Mouse (Mus musculus) liver, postnatal 0 days (tissue): ENCODE measurements around the gene Tekt5. TPM values are rescaled to one million over a fixed set of nuclear protein-coding genes. Genes with fewer than 3 reads are reported as not detected.

ENCODE experiments used
- ATAC-seq: fragments of 200-750 bp; cut with Nextera tagmentation; 2 replicates; pipeline ENCODE4 v1.8.0; 2017; ENCODE audit warnings: mild to moderate bottlenecking, moderate library complexity
- DNase-seq: peaks from one replicate; pipeline ENCODE4 v3.0.0-alpha.2; 2016
- H3K27ac ChIP-seq: fragments of 300-500 bp; sonication (generic); 2 replicates; pipeline ENCODE4 v1.5.1; 2014; ENCODE audit warnings: antibody characterized with exemption, moderate library complexity, mild to moderate bottlenecking, low read depth
- H3K27me3 ChIP-seq: fragments of 300-500 bp; sonication (generic); 2 replicates; pipeline ENCODE4 v1.6.1; 2014; ENCODE audit warnings: low read length, control low read depth, mixed read lengths; ENCODE audit not compliant: insufficient read depth
- H3K36me3 ChIP-seq: fragments of 300-500 bp; sonication (generic); replicated peaks from 2 replicates; pipeline ENCODE4 v1.6.1; 2014; ENCODE audit warnings: mild to moderate bottlenecking, control low read depth, low read length, moderate library complexity, mixed read lengths; ENCODE audit not compliant: insufficient read depth
- H3K4me1 ChIP-seq: fragments of 300-500 bp; sonication (generic); 2 replicates; pipeline ENCODE4 v1.6.1; 2014; ENCODE audit warnings: antibody characterized with exemption, mild to moderate bottlenecking, control low read depth; ENCODE audit not compliant: insufficient read depth
- H3K4me2 ChIP-seq: fragments of 300-500 bp; sonication (generic); 2 replicates; pipeline ENCODE4 v1.6.1; 2014; ENCODE audit warnings: low read depth, mild to moderate bottlenecking, low read length, moderate library complexity, mixed read lengths
- H3K4me3 ChIP-seq: fragments of 300-500 bp; sonication (generic); 2 replicates; pipeline ENCODE4 v1.5.1; 2014; ENCODE audit warnings: low read depth, low read length
- H3K9ac ChIP-seq: fragments of 300-500 bp; sonication (generic); replicated peaks from 2 replicates; pipeline ENCODE4 v1.6.1; 2014; ENCODE audit warnings: mild to moderate bottlenecking, moderate library complexity
- H3K9me3 ChIP-seq: fragments of 300-500 bp; sonication (generic); 2 replicates; pipeline ENCODE4 v1.6.1; 2016; ENCODE audit warnings: mild to moderate bottlenecking, control low read depth, low read length, mixed read lengths
- CTCF ChIP-seq: sonication (generic); IDR thresholded peaks from 2 replicates; pipeline ENCODE4 v1.5.1; 2016; ENCODE audit warnings: antibody characterized with exemption, low read depth
- EP300 ChIP-seq: IDR thresholded peaks from 2 replicates; pipeline ENCODE4 v1.6.1; 2016; ENCODE audit warnings: antibody characterized with exemption, low read depth, mild to moderate bottlenecking
- WGBS: fragments of 180-500 bp; shearing (Covaris S2); extraction: QIAGEN DNeasy Blood & Tissue Kit; methylation state at CpG from one replicate; pipeline ENCODE4 v1.1.7; 2014; ENCODE audit not compliant: insufficient replicate concordance; 5-methylcytosine and 5-hydroxymethylcytosine counted together
- polyA plus RNA-seq: library from polyadenylated mRNA; unstranded; fragments of >200 nt; fragmentation: Nextera tagmentation; extraction: Ambion mirVana; gene quantifications from 2 replicates; pipeline ENCODE4 v1.2.1, GENCODE M21; 2015

Tekt5 gene
- polyA plus RNA-seq, 1 experiment from 2014 or later = not detected

- H3K9me3 ChIP-seq = no peaks in the 10 kb centered on the region
- no peaks in the 10 kb centered on the region for H3K36me3 ChIP-seq
- no peaks in the 10 kb centered on the region for H3K27me3 ChIP-seq
- no peak overlapping the region for H3K4me2 ChIP-seq
- no peak overlapping the region for H3K9ac ChIP-seq
- ATAC-seq (no peak), DNase-seq (no peak)
- H3K4me1 ChIP-seq = peaks cover 15% of the 10 kb centered on the region
- H3K4me3 ChIP-seq = no peak overlapping the region
- no peak for TF ChIP-seq CTCF
- no peak for TF ChIP-seq EP300
- no peak overlapping the region for H3K27ac ChIP-seq
- 78% methylated on average over 12 of the region's 12 CpGs for WGBS
Observed at GRCm38 (mm10) chr16:10385261-10385660, 10.0 kb downstream of the Tekt5 start.

- Histone ChIP-seq H3K27ac (peak overlapping the region; percentile 62; the same call in 1 of the 2 replicates), H3K9ac (no peak overlapping the region), H3K4me2 (peak overlapping the region; percentile 70), H3K9me3 (no peaks in the 10 kb centered on the region), H3K36me3 (no peaks in the 10 kb centered on the region), H3K4me1 (peaks cover 15% of the 10 kb centered on the region), H3K27me3 (no peaks in the 10 kb centered on the region), H3K4me3 (peak overlapping the region; percentile 22)
- DNase-seq (no peak), ATAC-seq (peak; percentile 72)
- no peak for TF ChIP-seq EP300
- no peak for TF ChIP-seq CTCF
- 56% methylated on average over 3 of the region's 3 CpGs for WGBS
Observed at GRCm38 (mm10) chr16:10384544-10384943, 10.7 kb downstream of the Tekt5 start.

DNA sequence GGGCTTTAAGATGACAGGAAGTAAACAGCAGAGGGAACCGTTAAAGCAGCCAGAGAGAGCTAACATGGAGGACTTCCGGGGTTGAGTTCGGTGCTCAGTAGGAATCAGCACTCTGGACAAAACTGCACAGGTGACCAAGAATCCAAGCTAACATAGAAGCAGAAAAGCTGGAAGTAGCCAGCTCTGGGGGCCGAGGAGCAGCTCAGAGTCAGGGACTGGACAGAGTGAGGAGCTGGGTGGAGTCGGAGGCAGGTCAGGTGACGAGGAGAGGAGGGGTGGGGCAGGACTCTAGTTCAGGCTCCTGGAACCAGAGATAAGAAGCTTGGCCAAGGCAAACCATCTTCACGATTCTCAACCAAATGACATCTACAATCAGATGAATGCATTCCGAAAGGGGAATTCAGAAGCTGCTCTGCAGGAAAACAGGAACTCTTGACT is 11.2 kb downstream of the Tekt5 start:
- Histone ChIP-seq H3K4me3 (peak overlapping the region; percentile 22), H3K4me1 (peaks cover 15% of the 10 kb centered on the region), H3K27me3 (no peaks in the 10 kb centered on the region), H3K36me3 (no peaks in the 10 kb centered on the region), H3K27ac (peak overlapping the region; percentile 62), H3K9me3 (no peaks in the 10 kb centered on the region), H3K4me2 (peak overlapping the region; percentile 70), H3K9ac (peak overlapping the region; percentile 52; the same call in 1 of the 2 replicates)
- TF ChIP-seq EP300 (peak; percentile 35; the same call in 1 of the 2 replicates), CTCF (no peak)
- 14% methylated on average over 8 of the region's 8 CpGs for WGBS
- ATAC-seq = peak; percentile 99
- peak; percentile 76 for DNase-seq

DNA sequence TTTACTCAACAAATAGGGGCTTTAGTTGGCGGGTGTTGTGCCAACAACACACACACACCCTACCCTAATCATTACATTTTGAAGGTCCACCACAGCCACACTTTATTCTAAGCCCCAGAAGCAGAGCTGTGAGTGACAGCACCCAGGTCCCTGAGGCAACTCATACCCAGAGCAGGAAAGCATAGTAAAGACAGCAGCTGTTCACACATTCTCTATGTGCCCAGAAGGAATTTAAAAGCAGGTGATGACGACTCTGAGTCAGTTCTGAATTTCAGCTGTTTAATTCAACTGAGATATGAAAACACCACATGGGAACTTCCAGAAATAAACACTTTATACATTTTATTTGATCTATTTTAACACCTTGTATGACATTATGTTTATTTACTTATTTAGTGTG is 15.8 kb downstream of the Tekt5 start:
- 60% methylated on average over 2 of the region's 2 CpGs for WGBS

DNA sequence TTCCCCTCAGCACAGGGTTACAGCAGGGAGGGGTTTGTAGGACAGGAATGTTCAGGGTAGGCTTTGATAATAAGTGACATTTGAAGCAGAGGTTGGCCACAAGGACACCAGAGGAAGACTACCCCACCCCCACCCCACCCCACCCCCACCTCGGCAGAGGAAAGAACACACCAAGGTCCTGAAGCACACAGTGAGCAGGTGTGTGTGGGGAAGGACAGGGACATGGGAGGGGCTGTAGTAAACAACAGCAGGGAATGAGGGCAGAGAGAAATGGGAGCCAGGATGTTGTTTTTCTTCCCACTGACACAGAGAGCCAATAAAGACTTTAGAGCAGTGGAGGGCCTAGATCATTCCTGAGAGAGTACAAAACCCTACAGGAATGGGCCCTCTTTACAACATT is 18.0 kb downstream of the Tekt5 start:
- WGBS = 31% methylated on average over 1 of the region's 1 CpGs
- H3K4me3 ChIP-seq = no peak overlapping the region
- H3K27me3 ChIP-seq = 0 out of 2 replicates have a peak, but pooled peaks cover 4% of the 10 kb centered on the region
- H3K9ac ChIP-seq = no peak overlapping the region
- no peak for TF ChIP-seq CTCF
- TF ChIP-seq EP300 = no peak
- no peak for DNase-seq
- H3K4me2 ChIP-seq = no peak overlapping the region
- no peak overlapping the region for H3K27ac ChIP-seq
- no peaks in the 10 kb centered on the region for H3K36me3 ChIP-seq
- H3K9me3 ChIP-seq = no peaks in the 10 kb centered on the region
- H3K4me1 ChIP-seq = no peaks in the 10 kb centered on the region
- no peak for ATAC-seq

More for the DNA sequence above, 15.8 kb downstream of the Tekt5 start:
- H3K36me3 ChIP-seq = no peaks in the 10 kb centered on the region
- H3K4me3 ChIP-seq = no peak overlapping the region
- H3K9ac ChIP-seq = no peak overlapping the region
- no peak overlapping the region for H3K4me2 ChIP-seq
- DNase-seq = no peak
- H3K27ac ChIP-seq = no peak overlapping the region
- no peaks in the 10 kb centered on the region for H3K9me3 ChIP-seq
- TF ChIP-seq EP300 (no peak), CTCF (no peak)
- H3K4me1 ChIP-seq = peaks cover 9% of the 10 kb centered on the region
- ATAC-seq = no peak
- 0 out of 2 replicates have a peak, but pooled peaks cover 4% of the 10 kb centered on the region for H3K27me3 ChIP-seq

DNA sequence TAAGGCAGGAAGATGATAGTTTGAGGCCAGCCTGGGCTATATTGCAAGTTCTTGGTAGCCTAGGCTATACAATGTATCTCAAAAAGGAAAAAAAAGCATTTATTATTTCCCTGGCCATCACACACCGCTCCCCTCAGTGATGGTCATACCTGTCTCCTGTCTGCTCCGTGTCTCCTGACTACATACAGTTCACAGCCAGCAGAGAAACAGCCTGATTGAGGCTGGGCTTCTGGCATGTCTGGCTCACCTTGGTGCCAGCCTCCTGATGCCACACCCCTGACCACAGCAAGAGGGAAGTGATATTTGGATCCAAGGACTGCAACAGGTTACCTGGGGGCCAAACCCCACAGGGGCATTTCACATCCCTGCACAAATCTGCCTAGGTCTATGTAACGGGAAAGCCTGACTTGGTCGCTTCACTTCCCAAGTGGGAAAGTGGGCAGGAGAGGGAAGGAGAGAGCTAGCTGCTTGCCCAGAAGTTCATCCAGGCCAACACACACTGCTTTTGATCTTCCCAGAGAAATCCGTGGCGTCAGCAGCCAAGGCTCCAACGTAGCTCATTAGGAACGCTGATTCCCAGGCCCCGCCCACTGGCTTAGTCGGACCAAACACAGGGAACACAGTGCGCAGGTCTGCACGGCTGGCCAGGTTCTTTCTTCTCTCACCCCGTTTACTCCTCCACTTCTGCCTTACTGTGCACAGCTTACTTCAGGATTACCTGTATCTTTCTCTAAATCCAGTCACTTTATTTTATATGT is 20.9 kb downstream of the Tekt5 start:
- TF ChIP-seq CTCF (no peak), EP300 (no peak)
- H3K27me3 ChIP-seq = 0 out of 2 replicates have a peak, but pooled peaks cover 4% of the 10 kb centered on the region
- no peak overlapping the region for H3K9ac ChIP-seq
- no peaks in the 10 kb centered on the region for H3K9me3 ChIP-seq
- no peaks in the 10 kb centered on the region for H3K36me3 ChIP-seq
- DNase-seq = no peak
- no peaks in the 10 kb centered on the region for H3K4me1 ChIP-seq
- ATAC-seq = 0 out of 2 replicates have a peak, but pooled peaks have one; percentile 31
- 34% methylated on average over 12 of the region's 13 CpGs for WGBS
- no peak overlapping the region for H3K27ac ChIP-seq
- no peak overlapping the region for H3K4me3 ChIP-seq
- H3K4me2 ChIP-seq = 0 out of 2 replicates have a peak overlapping the region, but pooled peaks have one; percentile 19
